Mouse (Mus musculus): ENCODE data around the gene Lsamp. TPM values are rescaled to one million over a fixed set of nuclear protein-coding genes. Genes with fewer than 3 reads are reported as not detected.

The Lsamp gene
- polyA plus RNA-seq, 1 experiment from 2014 or later, result 13.9 TPM

GRCm38 (mm10) chr16:42102186-42102585 lies 2118.0 kb downstream of the Lsamp start:
- WGBS, result 73% methylated on average over 2 of the region's 2 CpGs
- no peak overlapping the region for H3K27ac ChIP-seq (replicated peaks)
- no peak overlapping the region for H3K4me3 ChIP-seq
- no peaks in the 10 kb centered on the region for H3K9me3 ChIP-seq (replicated peaks)
- DNase-seq (ENCODE audit: low spot score), result no peak
- no peaks in the 10 kb centered on the region for H3K27me3 ChIP-seq (ENCODE audit: low read depth, poor library complexity, severe bottlenecking)
- H3K4me1 ChIP-seq, result no peaks in the 10 kb centered on the region
- H3K36me3 ChIP-seq, result no peaks in the 10 kb centered on the region

DNA sequence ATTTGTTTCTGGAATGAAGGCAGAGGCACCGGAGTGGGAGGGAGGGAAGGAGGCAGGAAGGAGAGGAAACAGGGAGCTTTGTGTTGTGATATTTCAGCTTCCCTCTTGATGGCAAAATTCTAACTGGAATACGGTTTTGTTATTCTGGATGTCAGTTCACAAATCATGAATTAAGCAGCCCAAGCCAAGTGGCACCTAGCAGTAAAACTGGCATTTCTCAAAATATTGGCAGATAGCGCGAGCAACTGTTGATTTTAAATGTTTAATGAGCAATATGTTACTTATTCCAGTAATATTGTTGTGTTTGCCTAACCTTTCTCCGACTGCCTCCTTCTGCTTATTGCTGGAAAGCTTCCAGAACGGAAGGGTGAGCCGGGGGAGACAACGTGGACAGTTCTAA lies 2118.5 kb downstream of the Lsamp start:
- H3K27me3 ChIP-seq (ENCODE audit: low read depth, poor library complexity, severe bottlenecking), result no peaks in the 10 kb centered on the region
- H3K36me3 ChIP-seq, result no peaks in the 10 kb centered on the region
- WGBS, result 92% methylated on average over 8 of the region's 8 CpGs
- no peaks in the 10 kb centered on the region for H3K9me3 ChIP-seq (replicated peaks)
- no peak overlapping the region for H3K4me3 ChIP-seq
- DNase-seq (ENCODE audit: low spot score), result no peak
- no peaks in the 10 kb centered on the region for H3K4me1 ChIP-seq
- no peak overlapping the region for H3K27ac ChIP-seq (replicated peaks)

- 91% methylated on average over 1 of the region's 1 CpGs for WGBS
- no peaks in the 10 kb centered on the region for H3K27me3 ChIP-seq (ENCODE audit: low read depth, poor library complexity, severe bottlenecking)
- no peak for DNase-seq (ENCODE audit: low spot score)
- H3K36me3 ChIP-seq, result no peaks in the 10 kb centered on the region
- no peak overlapping the region for H3K27ac ChIP-seq (replicated peaks)
- no peak overlapping the region for H3K4me3 ChIP-seq
- H3K9me3 ChIP-seq (replicated peaks), result no peaks in the 10 kb centered on the region
- no peaks in the 10 kb centered on the region for H3K4me1 ChIP-seq
Measured at GRCm38 (mm10) chr16:42112251-42112650, 2128.1 kb downstream of the Lsamp start.

GRCm38 (mm10) chr16:42113246-42113645 lies 2129.1 kb downstream of the Lsamp start:
- Histone ChIP-seq H3K36me3 (no peaks in the 10 kb centered on the region), H3K4me3 (no peak overlapping the region), H3K27me3 (ENCODE audit: low read depth, poor library complexity, severe bottlenecking) (no peaks in the 10 kb centered on the region), H3K4me1 (no peaks in the 10 kb centered on the region), H3K27ac (replicated peaks) (no peak overlapping the region), H3K9me3 (replicated peaks) (no peaks in the 10 kb centered on the region)
- WGBS, result 89% methylated on average over 2 of the region's 2 CpGs
- no peak for DNase-seq (ENCODE audit: low spot score)

- no peaks in the 10 kb centered on the region for H3K36me3 ChIP-seq
- H3K27me3 ChIP-seq (ENCODE audit: low read depth, poor library complexity, severe bottlenecking), result no peaks in the 10 kb centered on the region
- H3K4me3 ChIP-seq, result no peak overlapping the region
- WGBS, result 94% methylated on average over 6 of the region's 6 CpGs
- no peak overlapping the region for H3K27ac ChIP-seq (replicated peaks)
- DNase-seq (ENCODE audit: low spot score), result no peak
- no peaks in the 10 kb centered on the region for H3K4me1 ChIP-seq
- no peaks in the 10 kb centered on the region for H3K9me3 ChIP-seq (replicated peaks)
Measured at GRCm38 (mm10) chr16:42121788-42122187, 2137.6 kb downstream of the Lsamp start.

DNA sequence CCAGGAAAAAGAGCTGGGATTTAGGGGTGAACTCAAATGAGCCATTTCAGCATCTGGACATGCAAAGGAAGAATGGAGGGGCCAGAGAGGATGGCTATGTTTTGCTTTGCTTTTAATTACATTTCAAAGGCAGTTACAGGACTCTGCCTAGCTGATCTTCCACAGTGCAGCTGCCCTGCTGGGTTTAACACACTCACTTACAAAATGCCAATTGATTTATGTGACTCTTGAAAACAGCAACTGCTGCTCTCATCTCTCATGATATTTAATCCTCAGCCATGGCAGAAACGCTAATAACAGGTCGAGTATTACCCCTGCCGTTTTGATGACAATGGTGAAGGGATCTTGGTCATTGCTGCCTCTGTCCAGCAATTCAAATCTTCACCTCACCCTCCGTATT lies 2139.7 kb downstream of the Lsamp start:
- no peak for DNase-seq (ENCODE audit: low spot score)
- no peak overlapping the region for H3K27ac ChIP-seq (replicated peaks)
- no peaks in the 10 kb centered on the region for H3K36me3 ChIP-seq
- H3K4me1 ChIP-seq, result no peaks in the 10 kb centered on the region
- 75% methylated on average over 4 of the region's 4 CpGs for WGBS
- H3K9me3 ChIP-seq (replicated peaks), result no peaks in the 10 kb centered on the region
- no peak overlapping the region for H3K4me3 ChIP-seq
- H3K27me3 ChIP-seq (ENCODE audit: low read depth, poor library complexity, severe bottlenecking), result no peaks in the 10 kb centered on the region

DNA sequence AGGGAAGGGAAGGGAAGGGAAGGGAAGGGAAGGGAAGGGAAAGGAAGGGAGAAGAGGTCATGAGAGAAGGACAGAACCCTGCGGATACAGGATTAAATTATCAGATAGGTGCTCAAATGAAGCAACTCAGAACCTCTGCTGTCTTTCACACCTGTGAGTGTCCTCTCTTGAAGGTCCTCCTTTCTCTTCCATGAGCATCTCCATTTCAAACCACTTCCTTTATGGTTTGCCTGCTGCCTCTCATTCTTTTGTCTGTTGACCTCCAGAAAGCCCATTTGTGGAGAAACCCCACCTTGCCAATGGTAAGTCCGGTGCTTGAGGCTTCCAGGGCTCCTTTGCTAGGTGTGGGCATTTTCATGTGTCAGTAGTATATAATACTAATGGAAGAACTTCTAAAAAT lies 2141.9 kb downstream of the Lsamp start:
- DNase-seq (ENCODE audit: low spot score), result no peak

DNA sequence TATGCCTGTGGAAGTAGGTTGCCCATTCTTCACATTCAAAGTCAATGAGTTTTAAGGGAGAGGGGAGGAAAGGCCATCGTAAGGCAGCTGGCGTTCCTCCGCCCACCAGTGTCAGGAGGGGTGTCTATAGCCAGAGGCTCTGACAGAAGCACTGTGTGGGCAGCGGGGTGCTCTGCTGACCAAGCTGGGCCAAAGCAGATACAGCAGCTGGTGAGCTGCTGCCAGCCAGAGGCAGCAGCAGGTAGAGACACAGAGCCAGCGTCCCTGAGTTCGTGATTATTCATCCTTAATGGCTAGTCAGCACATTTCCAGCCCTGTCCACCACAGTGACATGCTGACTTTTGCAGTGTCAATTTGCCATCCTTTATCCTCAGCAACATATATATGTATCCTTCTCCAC lies 2163.0 kb downstream of the Lsamp start:
- H3K9me3 ChIP-seq (replicated peaks), result no peaks in the 10 kb centered on the region
- no peak overlapping the region for H3K4me3 ChIP-seq
- H3K27me3 ChIP-seq (ENCODE audit: low read depth, poor library complexity, severe bottlenecking), result no peaks in the 10 kb centered on the region
- H3K36me3 ChIP-seq, result no peaks in the 10 kb centered on the region
- no peak for DNase-seq (ENCODE audit: low spot score)
- H3K27ac ChIP-seq (replicated peaks), result no peak overlapping the region
- 56% methylated on average over 6 of the region's 6 CpGs for WGBS
- peaks cover 14% of the 10 kb centered on the region for H3K4me1 ChIP-seq

More for the DNA sequence above, 2141.9 kb downstream of the Lsamp start:
- Histone ChIP-seq H3K4me3 (no peak overlapping the region), H3K9me3 (replicated peaks) (no peaks in the 10 kb centered on the region), H3K4me1 (peaks cover 8% of the 10 kb centered on the region), H3K27ac (replicated peaks) (no peak overlapping the region), H3K36me3 (no peaks in the 10 kb centered on the region), H3K27me3 (ENCODE audit: low read depth, poor library complexity, severe bottlenecking) (no peaks in the 10 kb centered on the region)
- 89% methylated on average over 2 of the region's 2 CpGs for WGBS

- no peaks in the 10 kb centered on the region for H3K9me3 ChIP-seq (replicated peaks)
- H3K27ac ChIP-seq (replicated peaks), result 0 out of 2 replicates have a peak overlapping the region, but pooled peaks have one; percentile 33
- H3K36me3 ChIP-seq, result no peaks in the 10 kb centered on the region
- DNase-seq (ENCODE audit: low spot score), result no peak
- no peak overlapping the region for H3K4me3 ChIP-seq
- H3K27me3 ChIP-seq (ENCODE audit: low read depth, poor library complexity, severe bottlenecking), result no peaks in the 10 kb centered on the region
- peaks cover 31% of the 10 kb centered on the region for H3K4me1 ChIP-seq
- 26% methylated on average over 6 of the region's 6 CpGs for WGBS
Measured at GRCm38 (mm10) chr16:42149216-42149942, 2165.2 kb downstream of the Lsamp start.

DNA sequence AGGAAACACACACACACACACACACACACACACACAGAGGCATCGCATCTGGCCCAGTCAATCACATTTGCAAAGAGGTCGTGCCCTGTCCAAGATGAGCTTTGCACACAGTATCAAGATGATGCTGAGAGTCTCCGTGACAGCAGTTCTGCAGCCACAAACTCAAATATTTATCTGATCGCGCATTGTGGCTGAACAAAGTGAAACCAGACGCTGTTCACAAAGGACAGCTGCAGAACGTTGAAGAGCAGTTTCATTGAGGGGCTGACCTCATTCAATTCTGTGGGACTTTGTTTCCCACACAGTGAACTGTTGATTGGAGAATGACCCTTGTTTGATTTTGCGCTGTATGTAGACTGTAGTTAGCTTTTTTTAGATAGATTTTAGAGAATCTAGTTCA lies 2168.5 kb downstream of the Lsamp start:
- H3K9me3 ChIP-seq (replicated peaks), result no peaks in the 10 kb centered on the region
- WGBS, result 53% methylated on average over 8 of the region's 8 CpGs
- peaks cover 26% of the 10 kb centered on the region for H3K4me1 ChIP-seq
- H3K27ac ChIP-seq (replicated peaks), result no peak overlapping the region
- H3K4me3 ChIP-seq, result no peak overlapping the region
- no peaks in the 10 kb centered on the region for H3K36me3 ChIP-seq
- DNase-seq (ENCODE audit: low spot score), result peak; percentile 24
- H3K27me3 ChIP-seq (ENCODE audit: low read depth, poor library complexity, severe bottlenecking), result no peaks in the 10 kb centered on the region

DNA sequence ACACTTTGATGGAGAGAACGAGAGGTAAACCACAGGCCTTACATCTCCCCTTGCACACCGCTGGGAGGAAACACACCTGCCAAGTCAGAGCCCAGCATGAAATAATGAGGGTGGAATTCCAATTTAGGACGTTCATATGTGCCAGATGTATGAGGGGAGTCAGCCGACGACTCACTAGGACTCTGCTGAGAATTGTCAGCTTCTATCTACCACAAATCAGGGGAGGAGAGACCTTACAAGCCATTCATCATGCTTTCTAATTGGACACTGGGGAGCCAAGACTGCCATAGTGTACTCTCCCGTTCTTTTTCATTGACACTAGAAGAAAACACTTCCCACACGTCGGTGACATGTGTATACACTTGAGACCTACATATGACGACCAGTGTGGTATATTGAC lies 2173.7 kb downstream of the Lsamp start:
- H3K27ac ChIP-seq (replicated peaks), result no peak overlapping the region
- H3K4me3 ChIP-seq, result no peak overlapping the region
- H3K36me3 ChIP-seq, result no peaks in the 10 kb centered on the region
- H3K27me3 ChIP-seq (ENCODE audit: low read depth, poor library complexity, severe bottlenecking), result no peaks in the 10 kb centered on the region
- DNase-seq (ENCODE audit: low spot score), result no peak
- H3K9me3 ChIP-seq (replicated peaks), result no peaks in the 10 kb centered on the region
- WGBS, result 90% methylated on average over 9 of the region's 9 CpGs
- H3K4me1 ChIP-seq, result peaks cover 12% of the 10 kb centered on the region

GRCm38 (mm10) chr16:42164941-42165340 lies 2180.8 kb downstream of the Lsamp start:
- H3K4me1 ChIP-seq, result no peaks in the 10 kb centered on the region
- no peaks in the 10 kb centered on the region for H3K9me3 ChIP-seq (replicated peaks)
- H3K27me3 ChIP-seq (ENCODE audit: low read depth, poor library complexity, severe bottlenecking), result no peaks in the 10 kb centered on the region
- DNase-seq (ENCODE audit: low spot score), result peak; percentile 72
- H3K27ac ChIP-seq (replicated peaks), result no peak overlapping the region
- no peak overlapping the region for H3K4me3 ChIP-seq
- no peaks in the 10 kb centered on the region for H3K36me3 ChIP-seq

- DNase-seq (ENCODE audit: low spot score), result no peak
- Histone ChIP-seq H3K4me1 (no peaks in the 10 kb centered on the region), H3K27me3 (ENCODE audit: low read depth, poor library complexity, severe bottlenecking) (no peaks in the 10 kb centered on the region), H3K36me3 (no peaks in the 10 kb centered on the region), H3K9me3 (replicated peaks) (no peaks in the 10 kb centered on the region), H3K4me3 (no peak overlapping the region), H3K27ac (replicated peaks) (no peak overlapping the region)
- WGBS, result 96% methylated on average over 9 of the region's 9 CpGs
Measured at GRCm38 (mm10) chr16:42168292-42168691, 2184.1 kb downstream of the Lsamp start.
